Mouse (Mus musculus) stomach, postnatal 0 days (tissue): ENCODE data around the gene Trub1.

Experiments
- CTCF ChIP-seq: IDR thresholded peaks from 2 replicates; pipeline ENCODE4 v1.5.1; 2016; ENCODE audit warnings: antibody characterized with exemption, low read depth, mild to moderate bottlenecking, moderate library complexity
- EP300 ChIP-seq: optimal IDR thresholded peaks from 2 replicates; pipeline ENCODE3; 2016; ENCODE audit warnings: antibody characterized with exemption

GRCm38 (mm10) chr19:57441501-57441900 is 11.2 kb upstream of the Trub1 start:
- no peak for TF ChIP-seq CTCF
- TF ChIP-seq EP300: no peak
